Mouse (Mus musculus): ENCODE data around the gene Sub1. TPM values are rescaled to one million over a fixed set of nuclear protein-coding genes. Genes with fewer than 3 reads are reported as not detected.
A peak's percentile ranks its signal among the peaks of the same experiment; 100 is the strongest.

Gene Sub1
- polyA plus RNA-seq, 1 experiment from 2014 or later, result 659 TPM

GRCm38 (mm10) chr15:11977071-11977470 is 19.7 kb downstream of the Sub1 start:
- Histone ChIP-seq H3K27me3 (no peaks in the 10 kb centered on the region), H3K36me3 (peaks cover 20% of the 10 kb centered on the region), H3K4me2 (replicated peaks) (no peak overlapping the region), H3K9ac (no peak overlapping the region), H3K4me1 (no peaks in the 10 kb centered on the region), H3K4me3 (no peak overlapping the region), H3K27ac (no peak overlapping the region), H3K9me3 (replicated peaks) (no peaks in the 10 kb centered on the region)
- no peak for ATAC-seq (ENCODE audit: low FRiP score)
- 85% methylated on average over 1 of the region's 1 CpGs for WGBS

- Histone ChIP-seq H3K4me2 (replicated peaks) (no peak overlapping the region), H3K4me3 (no peak overlapping the region), H3K9ac (no peak overlapping the region), H3K9me3 (replicated peaks) (no peaks in the 10 kb centered on the region), H3K36me3 (peaks cover 9% of the 10 kb centered on the region), H3K27me3 (no peaks in the 10 kb centered on the region), H3K27ac (no peak overlapping the region), H3K4me1 (no peaks in the 10 kb centered on the region)
- no peak for ATAC-seq (ENCODE audit: low FRiP score)
- 85% methylated on average over 9 of the region's 9 CpGs for WGBS
These were observed 20.9 kb downstream of the Sub1 start for GRCm38 (mm10) chr15:11975836-11976235.

GRCm38 (mm10) chr15:11971854-11972420 is 24.8 kb downstream of the Sub1 start:
- Histone ChIP-seq H3K4me3 (no peak overlapping the region), H3K27me3 (no peaks in the 10 kb centered on the region), H3K27ac (no peak overlapping the region), H3K9ac (no peak overlapping the region), H3K4me1 (no peaks in the 10 kb centered on the region), H3K36me3 (peaks cover under 1% of the 10 kb centered on the region; the same call in 1 of the 2 replicates), H3K4me2 (replicated peaks) (no peak overlapping the region), H3K9me3 (replicated peaks) (no peaks in the 10 kb centered on the region)
- ATAC-seq (ENCODE audit: low FRiP score), result peak; percentile 69; the same call in 1 of the 2 replicates
- WGBS, result 30% methylated on average over 13 of the region's 13 CpGs

- H3K4me1 ChIP-seq, result no peaks in the 10 kb centered on the region
- H3K9ac ChIP-seq, result no peak overlapping the region
- no peaks in the 10 kb centered on the region for H3K36me3 ChIP-seq
- no peak overlapping the region for H3K4me3 ChIP-seq
- H3K27ac ChIP-seq, result no peak overlapping the region
- no peak for ATAC-seq (ENCODE audit: low FRiP score)
- H3K27me3 ChIP-seq, result no peaks in the 10 kb centered on the region
- no peaks in the 10 kb centered on the region for H3K9me3 ChIP-seq (replicated peaks)
- 76% methylated on average over 10 of the region's 10 CpGs for WGBS
- H3K4me2 ChIP-seq (replicated peaks), result no peak overlapping the region
These were observed 26.2 kb downstream of the Sub1 start for GRCm38 (mm10) chr15:11970621-11971020.

- Histone ChIP-seq H3K27ac (no peak overlapping the region), H3K27me3 (no peaks in the 10 kb centered on the region), H3K9me3 (replicated peaks) (no peaks in the 10 kb centered on the region), H3K4me2 (replicated peaks) (no peak overlapping the region), H3K36me3 (no peaks in the 10 kb centered on the region), H3K4me3 (no peak overlapping the region), H3K4me1 (no peaks in the 10 kb centered on the region), H3K9ac (no peak overlapping the region)
- ATAC-seq (ENCODE audit: low FRiP score), result no peak
- 89% methylated on average over 9 of the region's 9 CpGs for WGBS
These were observed 27.9 kb downstream of the Sub1 start for GRCm38 (mm10) chr15:11968851-11969250.

GRCm38 (mm10) chr15:11966367-11966766 is 30.4 kb downstream of the Sub1 start:
- Histone ChIP-seq H3K27ac (no peak overlapping the region), H3K27me3 (no peaks in the 10 kb centered on the region), H3K4me2 (replicated peaks) (no peak overlapping the region), H3K9ac (no peak overlapping the region), H3K9me3 (replicated peaks) (no peaks in the 10 kb centered on the region), H3K4me1 (no peaks in the 10 kb centered on the region), H3K36me3 (no peaks in the 10 kb centered on the region), H3K4me3 (no peak overlapping the region)
- WGBS, result 15% methylated on average over 4 of the region's 4 CpGs
- no peak for ATAC-seq (ENCODE audit: low FRiP score)

- ATAC-seq (ENCODE audit: low FRiP score), result no peak
- H3K27me3 ChIP-seq, result no peaks in the 10 kb centered on the region
- WGBS, result 94% methylated on average over 5 of the region's 5 CpGs
- H3K36me3 ChIP-seq, result no peaks in the 10 kb centered on the region
- H3K9me3 ChIP-seq (replicated peaks), result no peaks in the 10 kb centered on the region
- no peak overlapping the region for H3K9ac ChIP-seq
- H3K4me2 ChIP-seq (replicated peaks), result no peak overlapping the region
- no peak overlapping the region for H3K4me3 ChIP-seq
- H3K4me1 ChIP-seq, result no peaks in the 10 kb centered on the region
- H3K27ac ChIP-seq, result no peak overlapping the region
These were observed 31.5 kb downstream of the Sub1 start for GRCm38 (mm10) chr15:11965201-11965845.

- no peak overlapping the region for H3K9ac ChIP-seq
- H3K4me2 ChIP-seq (replicated peaks), result no peak overlapping the region
- 90% methylated on average over 11 of the region's 11 CpGs for WGBS
- H3K36me3 ChIP-seq, result no peaks in the 10 kb centered on the region
- H3K4me1 ChIP-seq, result no peaks in the 10 kb centered on the region
- H3K9me3 ChIP-seq (replicated peaks), result no peaks in the 10 kb centered on the region
- no peak overlapping the region for H3K4me3 ChIP-seq
- ATAC-seq (ENCODE audit: low FRiP score), result no peak
- H3K27me3 ChIP-seq, result no peaks in the 10 kb centered on the region
- H3K27ac ChIP-seq, result no peak overlapping the region
These were observed 32.8 kb downstream of the Sub1 start for GRCm38 (mm10) chr15:11963791-11964525.

- 80% methylated on average over 3 of the region's 3 CpGs for WGBS
- Histone ChIP-seq H3K9me3 (replicated peaks) (no peaks in the 10 kb centered on the region), H3K4me1 (no peaks in the 10 kb centered on the region), H3K4me2 (replicated peaks) (no peak overlapping the region), H3K36me3 (no peaks in the 10 kb centered on the region), H3K9ac (no peak overlapping the region), H3K4me3 (no peak overlapping the region), H3K27me3 (no peaks in the 10 kb centered on the region), H3K27ac (no peak overlapping the region)
- ATAC-seq (ENCODE audit: low FRiP score), result no peak
These were observed 37.1 kb downstream of the Sub1 start for GRCm38 (mm10) chr15:11959716-11960115.

- Histone ChIP-seq H3K4me2 (replicated peaks) (no peak overlapping the region), H3K27me3 (no peaks in the 10 kb centered on the region), H3K27ac (no peak overlapping the region), H3K4me1 (no peaks in the 10 kb centered on the region), H3K9ac (no peak overlapping the region), H3K36me3 (no peaks in the 10 kb centered on the region), H3K9me3 (replicated peaks) (no peaks in the 10 kb centered on the region), H3K4me3 (no peak overlapping the region)
- 86% methylated on average over 7 of the region's 7 CpGs for WGBS
- ATAC-seq (ENCODE audit: low FRiP score), result no peak
These were observed 40.7 kb downstream of the Sub1 start for GRCm38 (mm10) chr15:11956129-11956528.

GRCm38 (mm10) chr15:11954190-11954589 is 42.6 kb downstream of the Sub1 start:
- Histone ChIP-seq H3K4me2 (replicated peaks) (no peak overlapping the region), H3K36me3 (no peaks in the 10 kb centered on the region), H3K27me3 (no peaks in the 10 kb centered on the region), H3K4me3 (no peak overlapping the region), H3K4me1 (no peaks in the 10 kb centered on the region), H3K9ac (no peak overlapping the region), H3K9me3 (replicated peaks) (no peaks in the 10 kb centered on the region), H3K27ac (no peak overlapping the region)
- WGBS, result 64% methylated on average over 4 of the region's 4 CpGs
- ATAC-seq (ENCODE audit: low FRiP score), result no peak

GRCm38 (mm10) chr15:11952159-11952558 is 44.6 kb downstream of the Sub1 start:
- no peak for ATAC-seq (ENCODE audit: low FRiP score)
- Histone ChIP-seq H3K4me3 (no peak overlapping the region), H3K36me3 (no peaks in the 10 kb centered on the region), H3K4me2 (replicated peaks) (no peak overlapping the region), H3K27me3 (no peaks in the 10 kb centered on the region), H3K4me1 (no peaks in the 10 kb centered on the region), H3K9me3 (replicated peaks) (no peaks in the 10 kb centered on the region), H3K9ac (no peak overlapping the region), H3K27ac (no peak overlapping the region)
- WGBS, result 84% methylated on average over 3 of the region's 3 CpGs

All from hindbrain, embryonic 12.5 days (tissue).